Mouse (Mus musculus): ENCODE measurements at regions not wholly inside any gene's neighbourhood (a gene's known extent, or its start where the extent isn't known, plus 50 kb on each side); places are given as distances from the start of the nearest gene placed in this dataset.

GRCm38 (mm10) chr8:34465398-34465797 lies 353.9 kb upstream of the Gm10131 start:
- TF ChIP-seq CTCF (IDR thresholded peaks at IDR 0.05; ENCODE audit: control insufficient read depth, insufficient read depth, insufficient read length) (no peak), MYOD1 (IDR thresholded peaks at IDR 0.05; ENCODE audit: control insufficient read depth, insufficient read length, low read depth) (no peak), MAX (IDR thresholded peaks at IDR 0.05) (no peak)

Data from C2C12 (cell line).